Mouse (Mus musculus) heart, postnatal 0 days (tissue): ENCODE results near the gene Duox1.

Experiments
- CTCF ChIP-seq: IDR thresholded peaks from 2 replicates; pipeline ENCODE4 v1.5.1; 2016; ENCODE audit warnings: antibody characterized with exemption, control low read depth, low read depth
- EP300 ChIP-seq: IDR thresholded peaks from 2 replicates; pipeline ENCODE4 v1.6.1; 2016; ENCODE audit warnings: antibody characterized with exemption, low read depth

- TF ChIP-seq CTCF (no peak), EP300 (no peak)
Measured at GRCm38 (mm10) chr2:122266407-122267193, 48.9 kb upstream of the Duox1 start.
